Mouse (Mus musculus): Measurements from ENCODE around the gene Rnft1. TPM values are rescaled to one million over a fixed set of nuclear protein-coding genes. Genes with fewer than 3 reads are reported as not detected.
"Not testable (repeated sequence)": the region's sequence is repeated elsewhere in the genome, so short reads cannot be mapped to it uniquely, and the experiment has no call there.

Gene Rnft1
- polyA plus RNA-seq, 1 experiment from 2014 or later, result 40.0 TPM

- 81% methylated on average over 6 of the region's 6 CpGs for WGBS
- no peaks in the 10 kb centered on the region for H3K9me3 ChIP-seq (ENCODE audit: low read length)
- no peak overlapping the region for H3K9ac ChIP-seq (replicated peaks; ENCODE audit: low read depth)
- no peak for TF ChIP-seq CTCF (IDR thresholded peaks at IDR 0.05)
- TF ChIP-seq EP300 (IDR thresholded peaks at IDR 0.05), result no peak
- no peak overlapping the region for H3K27ac ChIP-seq (ENCODE audit: low read length)
- no peak overlapping the region for H3K4me3 ChIP-seq (ENCODE audit: low read depth, low read length)
- H3K4me1 ChIP-seq (ENCODE audit: insufficient read depth, low read depth, low read length), result no peaks in the 10 kb centered on the region
- no peak for ATAC-seq
- no peak overlapping the region for H3K4me2 ChIP-seq (replicated peaks; ENCODE audit: low read depth, low read length)
- no peaks in the 10 kb centered on the region for H3K36me3 ChIP-seq (ENCODE audit: insufficient read depth, low read length)
- no peak for DNase-seq (ENCODE audit: low spot score)
- no peaks in the 10 kb centered on the region for H3K27me3 ChIP-seq (replicated peaks; ENCODE audit: insufficient read depth, low read length)
Observed at GRCm38 (mm10) chr11:86458866-86459265, 25.6 kb upstream of the Rnft1 start.

DNA sequence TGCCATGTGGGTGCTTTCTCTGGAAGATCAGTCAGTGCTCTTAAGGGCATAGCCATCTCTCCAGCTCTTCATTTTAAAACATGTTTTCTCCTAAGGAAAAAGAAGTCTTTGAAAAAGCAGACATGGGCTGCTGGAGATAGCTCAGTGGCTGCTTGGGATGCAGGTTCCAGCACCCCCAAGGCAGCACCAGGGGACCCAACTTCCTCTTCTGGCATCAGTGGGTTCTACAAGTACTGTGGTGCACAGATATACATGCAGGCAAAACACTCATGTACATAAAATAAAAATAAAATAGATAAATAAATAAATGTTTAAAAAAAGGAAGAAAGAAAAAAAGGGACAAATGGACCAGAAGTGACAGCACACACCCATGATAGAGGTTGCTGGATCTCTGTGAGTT lies 21.9 kb upstream of the Rnft1 start:
- H3K9me3 ChIP-seq (ENCODE audit: low read length), result no peaks in the 10 kb centered on the region
- DNase-seq (ENCODE audit: low spot score) (no peak), ATAC-seq (no peak)
- no peaks in the 10 kb centered on the region for H3K36me3 ChIP-seq (ENCODE audit: insufficient read depth, low read length)
- no peak overlapping the region for H3K4me2 ChIP-seq (replicated peaks; ENCODE audit: low read depth, low read length)
- TF ChIP-seq EP300 (IDR thresholded peaks at IDR 0.05) (no peak), CTCF (IDR thresholded peaks at IDR 0.05) (no peak)
- H3K4me1 ChIP-seq (ENCODE audit: insufficient read depth, low read depth, low read length), result no peaks in the 10 kb centered on the region
- no peaks in the 10 kb centered on the region for H3K27me3 ChIP-seq (replicated peaks; ENCODE audit: insufficient read depth, low read length)
- H3K9ac ChIP-seq (replicated peaks; ENCODE audit: low read depth), result no peak overlapping the region
- no peak overlapping the region for H3K4me3 ChIP-seq (ENCODE audit: low read depth, low read length)
- H3K27ac ChIP-seq (ENCODE audit: low read length), result no peak overlapping the region

DNA sequence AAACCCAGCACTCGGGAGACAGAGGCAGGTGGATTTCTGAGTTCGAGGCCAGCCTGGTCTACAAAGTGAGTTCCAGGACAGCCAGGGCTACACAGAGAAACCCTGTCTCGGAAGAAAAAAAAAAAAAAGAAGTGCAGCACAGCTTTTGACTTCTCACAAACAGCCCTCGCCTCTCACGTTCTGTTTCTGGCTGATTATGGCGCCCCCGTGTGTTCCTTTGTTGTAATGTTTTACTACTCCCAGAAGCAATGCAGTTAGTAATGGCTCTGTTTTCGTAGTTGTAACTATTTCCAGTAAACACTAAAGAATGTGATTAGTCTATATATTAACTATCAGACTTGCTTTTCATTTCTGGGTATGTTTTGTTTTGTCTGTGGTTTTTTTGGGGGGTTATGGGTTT lies 20.2 kb upstream of the Rnft1 start:
- 12% methylated on average over 8 of the region's 8 CpGs for WGBS
- not testable (repeated sequence) for H3K9ac ChIP-seq (replicated peaks; ENCODE audit: low read depth); H3K9me3 ChIP-seq (ENCODE audit: low read length); H3K4me3 ChIP-seq (ENCODE audit: low read depth, low read length); H3K4me2 ChIP-seq (replicated peaks; ENCODE audit: low read depth, low read length); H3K36me3 ChIP-seq (ENCODE audit: insufficient read depth, low read length); H3K4me1 ChIP-seq (ENCODE audit: insufficient read depth, low read depth, low read length); H3K27ac ChIP-seq (ENCODE audit: low read length); H3K27me3 ChIP-seq (replicated peaks; ENCODE audit: insufficient read depth, low read length)
- ATAC-seq, result peak; percentile 43; the same call in 1 of the 2 replicates
- peak; percentile 85 for DNase-seq (ENCODE audit: low spot score)
- peak; percentile 79 for TF ChIP-seq CTCF (IDR thresholded peaks at IDR 0.05)

- H3K9ac ChIP-seq (replicated peaks; ENCODE audit: low read depth), result no peak overlapping the region
- no peak overlapping the region for H3K27ac ChIP-seq (ENCODE audit: low read length)
- no peaks in the 10 kb centered on the region for H3K9me3 ChIP-seq (ENCODE audit: low read length)
- H3K27me3 ChIP-seq (replicated peaks; ENCODE audit: insufficient read depth, low read length), result no peaks in the 10 kb centered on the region
- no peak for TF ChIP-seq CTCF (IDR thresholded peaks at IDR 0.05)
- TF ChIP-seq EP300 (IDR thresholded peaks at IDR 0.05), result no peak
- DNase-seq (ENCODE audit: low spot score) (peak; percentile 25), ATAC-seq (no peak)
- no peaks in the 10 kb centered on the region for H3K4me1 ChIP-seq (ENCODE audit: insufficient read depth, low read depth, low read length)
- 64% methylated on average over 8 of the region's 8 CpGs for WGBS
- H3K36me3 ChIP-seq (ENCODE audit: insufficient read depth, low read length), result no peaks in the 10 kb centered on the region
- H3K4me2 ChIP-seq (replicated peaks; ENCODE audit: low read depth, low read length), result no peak overlapping the region
- H3K4me3 ChIP-seq (ENCODE audit: low read depth, low read length), result no peak overlapping the region
Observed at GRCm38 (mm10) chr11:86468345-86468744, 16.1 kb upstream of the Rnft1 start.

GRCm38 (mm10) chr11:86468971-86469370 lies 15.5 kb upstream of the Rnft1 start:
- no peak overlapping the region for H3K4me2 ChIP-seq (replicated peaks; ENCODE audit: low read depth, low read length)
- DNase-seq (ENCODE audit: low spot score) (no peak), ATAC-seq (no peak)
- no peak overlapping the region for H3K4me3 ChIP-seq (ENCODE audit: low read depth, low read length)
- TF ChIP-seq CTCF (IDR thresholded peaks at IDR 0.05) (no peak), EP300 (IDR thresholded peaks at IDR 0.05) (no peak)
- no peaks in the 10 kb centered on the region for H3K27me3 ChIP-seq (replicated peaks; ENCODE audit: insufficient read depth, low read length)
- no peaks in the 10 kb centered on the region for H3K4me1 ChIP-seq (ENCODE audit: insufficient read depth, low read depth, low read length)
- no peaks in the 10 kb centered on the region for H3K9me3 ChIP-seq (ENCODE audit: low read length)
- WGBS, result 54% methylated on average over 4 of the region's 4 CpGs
- no peak overlapping the region for H3K9ac ChIP-seq (replicated peaks; ENCODE audit: low read depth)
- no peak overlapping the region for H3K27ac ChIP-seq (ENCODE audit: low read length)
- H3K36me3 ChIP-seq (ENCODE audit: insufficient read depth, low read length), result no peaks in the 10 kb centered on the region

DNA sequence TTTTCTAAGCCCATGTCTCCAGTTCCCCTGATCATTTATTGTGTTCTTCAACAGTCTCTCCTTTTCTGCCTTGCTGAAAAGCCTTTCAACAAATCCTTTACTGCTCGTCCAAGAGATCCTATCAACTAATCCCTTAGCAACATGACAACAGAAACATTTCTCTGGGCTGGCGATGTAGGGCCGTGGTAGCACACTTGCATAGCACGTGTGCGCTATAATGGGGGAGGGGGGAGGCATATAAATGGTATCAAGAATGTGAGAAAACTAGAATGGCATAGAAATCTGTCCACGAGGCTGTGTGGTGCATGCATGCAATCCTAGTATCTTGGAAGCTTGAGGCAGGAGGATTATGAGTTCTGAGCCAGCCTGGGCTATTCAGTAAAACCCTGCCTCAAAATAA lies 12.7 kb upstream of the Rnft1 start:
- H3K4me2 ChIP-seq (replicated peaks; ENCODE audit: low read depth, low read length), result no peak overlapping the region
- no peaks in the 10 kb centered on the region for H3K4me1 ChIP-seq (ENCODE audit: insufficient read depth, low read depth, low read length)
- TF ChIP-seq CTCF (IDR thresholded peaks at IDR 0.05) (no peak), EP300 (IDR thresholded peaks at IDR 0.05) (no peak)
- H3K27me3 ChIP-seq (replicated peaks; ENCODE audit: insufficient read depth, low read length), result no peaks in the 10 kb centered on the region
- H3K9me3 ChIP-seq (ENCODE audit: low read length), result no peaks in the 10 kb centered on the region
- WGBS, result 67% methylated on average over 6 of the region's 6 CpGs
- DNase-seq (ENCODE audit: low spot score) (no peak), ATAC-seq (no peak)
- no peaks in the 10 kb centered on the region for H3K36me3 ChIP-seq (ENCODE audit: insufficient read depth, low read length)
- H3K9ac ChIP-seq (replicated peaks; ENCODE audit: low read depth), result no peak overlapping the region
- H3K4me3 ChIP-seq (ENCODE audit: low read depth, low read length), result no peak overlapping the region
- no peak overlapping the region for H3K27ac ChIP-seq (ENCODE audit: low read length)

DNA sequence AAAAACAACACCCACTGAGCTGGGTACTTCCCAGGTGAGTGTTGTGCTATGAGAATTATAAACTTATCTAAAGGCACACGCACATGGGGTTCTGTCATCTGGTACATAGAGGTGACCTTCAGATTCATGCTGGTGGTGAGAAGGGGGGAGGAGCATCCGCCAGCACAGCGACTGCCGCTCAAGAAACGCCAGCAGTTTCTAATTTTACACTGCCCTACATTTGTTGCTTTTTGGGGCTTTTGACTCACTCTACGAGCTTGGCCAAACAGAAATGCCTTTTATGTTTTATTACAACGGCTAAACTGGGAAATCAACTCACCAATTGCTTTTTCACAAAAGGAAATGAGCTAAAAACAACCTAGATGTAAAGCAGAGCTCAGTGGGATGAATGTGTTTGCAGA lies 11.7 kb upstream of the Rnft1 start:
- no peak overlapping the region for H3K4me3 ChIP-seq (ENCODE audit: low read depth, low read length)
- 9% methylated on average over 7 of the region's 7 CpGs for WGBS
- no peaks in the 10 kb centered on the region for H3K27me3 ChIP-seq (replicated peaks; ENCODE audit: insufficient read depth, low read length)
- H3K4me2 ChIP-seq (replicated peaks; ENCODE audit: low read depth, low read length), result peak overlapping the region; percentile 40
- peak overlapping the region; percentile 9; the same call in 1 of the 2 replicates for H3K27ac ChIP-seq (ENCODE audit: low read length)
- H3K36me3 ChIP-seq (ENCODE audit: insufficient read depth, low read length), result no peaks in the 10 kb centered on the region
- DNase-seq (ENCODE audit: low spot score), result peak; percentile 21
- H3K9ac ChIP-seq (replicated peaks; ENCODE audit: low read depth), result no peak overlapping the region
- no peaks in the 10 kb centered on the region for H3K4me1 ChIP-seq (ENCODE audit: insufficient read depth, low read depth, low read length)
- no peak for ATAC-seq
- H3K9me3 ChIP-seq (ENCODE audit: low read length), result no peaks in the 10 kb centered on the region
- TF ChIP-seq EP300 (IDR thresholded peaks at IDR 0.05) (no peak), CTCF (IDR thresholded peaks at IDR 0.05) (no peak)
